8 mouse cellular contexts compared by ENCODE assay signal in the genomic region with DNA sequence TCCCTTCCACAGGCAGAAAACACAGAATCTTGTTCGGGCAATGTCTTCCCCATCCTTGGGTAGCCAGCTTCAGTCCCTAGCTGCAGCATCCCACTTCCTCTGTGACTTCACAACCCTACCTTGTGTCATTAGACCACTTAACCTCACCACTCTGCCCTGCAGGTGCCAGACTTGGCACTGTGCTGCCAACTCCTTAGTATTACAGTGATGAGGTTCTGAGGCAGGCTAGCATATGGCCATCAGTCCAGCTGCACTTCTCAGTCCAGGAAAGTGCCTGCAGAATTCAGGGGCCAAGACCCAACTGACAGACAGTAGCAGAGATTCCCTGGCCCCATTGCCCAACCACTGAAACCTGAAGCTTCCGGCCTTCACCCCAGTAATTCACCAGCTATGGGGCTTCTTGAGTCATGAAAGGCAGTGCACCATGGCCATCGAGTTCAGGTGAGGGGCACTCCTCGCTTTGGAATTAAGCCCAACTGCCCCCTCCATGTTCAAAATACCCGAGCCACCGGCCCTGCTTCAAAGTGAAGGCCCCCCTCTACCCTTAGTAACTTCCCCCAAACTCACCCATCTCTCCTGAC. TPM values are rescaled to one million over a fixed set of nuclear protein-coding genes. Genes with fewer than 3 reads are reported as not detected.
DNase-seq lines count a peak whose midpoint lies in the region; ATAC-seq and TF ChIP-seq lines count a peak whose summit lies in the region.

No protein-coding gene starts in this region.

- H3K4me1 ChIP-seq in forebrain, embryonic 12.5 days, result peaks cover 22% of the 10 kb centered on the region
- peaks cover 21% of the 10 kb centered on the region for H3K4me1 ChIP-seq in limb, embryonic 10.5 days
- peaks cover 11% of the 10 kb centered on the region; the same call in 1 of the 2 replicates for H3K4me1 ChIP-seq in small intestine, adult 2 months (ENCODE audit: control insufficient read depth, insufficient read depth, insufficient read length, low read length)

- H3K27ac ChIP-seq in forebrain, embryonic 12.5 days, result no peak overlapping the region
- H3K27ac ChIP-seq in limb, embryonic 10.5 days, result peak overlapping the region; percentile 83
- 0 out of 2 replicates have a peak overlapping the region, but pooled peaks have one; percentile 15 for H3K27ac ChIP-seq in small intestine, adult 2 months (ENCODE audit: insufficient read depth, low read depth, low read length)

- no peaks in the 10 kb centered on the region for H3K27me3 ChIP-seq in C2C12 (ENCODE audit: control insufficient read depth, insufficient read depth, insufficient read length)
- no peaks in the 10 kb centered on the region for H3K27me3 ChIP-seq in forebrain, embryonic 12.5 days
- H3K27me3 ChIP-seq in limb, embryonic 10.5 days (ENCODE audit: low read depth, poor library complexity, severe bottlenecking), result no peaks in the 10 kb centered on the region
- H3K27me3 ChIP-seq in small intestine, adult 2 months (ENCODE audit: control insufficient read depth, insufficient read depth, low read length), result no peaks in the 10 kb centered on the region

- ATAC-seq in forebrain, embryonic 12.5 days (ENCODE audit: low FRiP score), result 0 out of 2 replicates have a peak, but pooled peaks have one; percentile 12
- ATAC-seq in monocyte, adult 5-6 weeks (replicated peaks; ENCODE audit: insufficient number of reproducible peaks, low FRiP score, low TSS enrichment, poor library complexity, severe bottlenecking), result no peak

- TF ChIP-seq POLR2A in small intestine, adult 2 months (IDR thresholded peaks at IDR 0.05; ENCODE audit: low read depth, low read length), result no peak

- H3ac ChIP-seq in C2C12 (ENCODE audit: control insufficient read depth, insufficient read length, low read depth), result peak overlapping the region; percentile 4

- no peaks in the 10 kb centered on the region for H3K9me3 ChIP-seq in forebrain, embryonic 12.5 days
- H3K9me3 ChIP-seq in limb, embryonic 10.5 days (replicated peaks), result no peaks in the 10 kb centered on the region

- H3K4me3 ChIP-seq in C2C12 (ENCODE audit: insufficient read depth, poor library complexity, severe bottlenecking), result peak overlapping the region; percentile 26
- H3K4me3 ChIP-seq in forebrain, embryonic 12.5 days (replicated peaks), result peak overlapping the region; percentile 53
- H3K4me3 ChIP-seq in limb, embryonic 10.5 days, result peak overlapping the region; percentile 63
- H3K4me3 ChIP-seq in small intestine, adult 2 months (ENCODE audit: low read depth, low read length), result peak overlapping the region; percentile 71

- H3K79me2 ChIP-seq in C2C12 (ENCODE audit: control insufficient read depth, insufficient read depth), result no peaks in the 10 kb centered on the region

- no peaks in the 10 kb centered on the region for H3K36me3 ChIP-seq in C2C12 (ENCODE audit: control insufficient read depth, insufficient read depth)
- H3K36me3 ChIP-seq in forebrain, embryonic 12.5 days (replicated peaks), result peaks cover 28% of the 10 kb centered on the region
- H3K36me3 ChIP-seq in limb, embryonic 10.5 days, result peaks cover 34% of the 10 kb centered on the region
- H3K36me3 ChIP-seq in small intestine, adult 2 months (ENCODE audit: control insufficient read depth, insufficient read depth, low read length), result peaks cover 1% of the 10 kb centered on the region; the same call in 1 of the 2 replicates

- TF ChIP-seq CTCF in C2C12 (IDR thresholded peaks at IDR 0.05; ENCODE audit: control insufficient read depth, insufficient read depth, insufficient read length), result no peak
- no peak for TF ChIP-seq CTCF in small intestine, adult 2 months (IDR thresholded peaks at IDR 0.05; ENCODE audit: extremely low read depth, insufficient read length, insufficient replicate concordance, low read depth, low read length)

- 14% methylated on average over 6 of the region's 6 CpGs for WGBS in forebrain, embryonic 12.5 days
- WGBS in limb, embryonic 10.5 days, result 12% methylated on average over 6 of the region's 6 CpGs
- WGBS in small intestine, adult 2 months, result 6% methylated on average over 6 of the region's 6 CpGs

- H3K79me3 ChIP-seq in C2C12 (ENCODE audit: low read depth), result no peaks in the 10 kb centered on the region

- peak overlapping the region; percentile 83 for H3K4me2 ChIP-seq in forebrain, embryonic 12.5 days

- peak overlapping the region; percentile 57 for H3K9ac ChIP-seq in forebrain, embryonic 12.5 days

- peak; percentile 20 for DNase-seq in adrenal gland, adult 2 months
- no peak for DNase-seq in adrenal gland, adult 8-10 months
- DNase-seq in limb, embryonic 10.5 days (ENCODE audit: low spot score), result no peak
- no peak for DNase-seq in layer of hippocampus, adult 9-11 months

TF ChIP-seq in C2C12, 6 proteins besides CTCF, POLR2A, EP300 and RAD21:
- no peak for TF ChIP-seq CEBPB (IDR thresholded peaks at IDR 0.05; ENCODE audit: low read depth)
- TF ChIP-seq MYOG (IDR thresholded peaks at IDR 0.05; ENCODE audit: control insufficient read depth, extremely low read depth, insufficient read length), result no peak
- no peak for TF ChIP-seq MYOD1 (IDR thresholded peaks at IDR 0.05; ENCODE audit: control insufficient read depth, insufficient read length, low read depth)
- no peak for TF ChIP-seq USF1 (IDR thresholded peaks at IDR 0.05; ENCODE audit: low read depth)
- TF ChIP-seq FOSL1 (IDR thresholded peaks at IDR 0.05; ENCODE audit: insufficient read depth, low read length, poor library complexity, severe bottlenecking), result no peak
- TF ChIP-seq MAX (IDR thresholded peaks at IDR 0.05), result no peak

RNA-seq across cellular contexts. Expression of a gene that starts 0.6 kb away (rescaled TPM):
- 1 to 10 TPM; 5.1 to 7.0 TPM for total RNA-seq in adrenal gland, adult 2 months (2021)
- 3.3 and 3.7 TPM in 2 replicates for polyA plus RNA-seq in adrenal gland, adult 2 months (2012; rRNA removed)
- 1 to 10 TPM; 4.8 to 6.5 (median 5.4) TPM for total RNA-seq in adrenal gland, adult 8-10 months (2022)
- polyA plus RNA-seq in C2C12 (2012; fragmentation: generic; extraction: Trizol), result 4.1 TPM
- polyA plus RNA-seq in forebrain, embryonic 12.5 days (2016; fragmentation: Nextera tagmentation; extraction: Ambion mirVana), result 19.2 and 19.4 TPM in 2 replicates
- 15.9 and 18.0 TPM in 2 replicates for polyA plus RNA-seq in limb, embryonic 10.5 days (2016; fragmentation: Nextera tagmentation; extraction: Ambion mirVana)
- 2.4 and 6.6 TPM in 2 replicates for polyA plus RNA-seq in small intestine, adult 2 months (2012; rRNA removed)
- total RNA-seq in monocyte, adult 5-6 weeks (2017), result 10.8 to 22.5 TPM (median 14.0 TPM) in 3 replicates

RNA-seq across cellular contexts. Expression of a gene that starts 8.9 kb away (rescaled TPM):
- total RNA-seq in adrenal gland, adult 2 months (2021), result 1 to 10 TPM; 1.4 to 2.6 TPM
- 0.46 and 0.89 TPM in 2 replicates for polyA plus RNA-seq in adrenal gland, adult 2 months (2012; rRNA removed)
- total RNA-seq in adrenal gland, adult 8-10 months (2022), result 1 to 10 TPM; 1.6 to 2.4 (median 1.7) TPM
- polyA plus RNA-seq in C2C12 (2012; fragmentation: generic; extraction: Trizol), result 34.6 TPM
- 105 and 111 TPM in 2 replicates for polyA plus RNA-seq in forebrain, embryonic 12.5 days (2016; fragmentation: Nextera tagmentation; extraction: Ambion mirVana)
- 110 and 125 TPM in 2 replicates for polyA plus RNA-seq in limb, embryonic 10.5 days (2016; fragmentation: Nextera tagmentation; extraction: Ambion mirVana)
- 0.86 and 2.2 TPM in 2 replicates for polyA plus RNA-seq in small intestine, adult 2 months (2012; rRNA removed)
- 3.0 to 8.1 TPM (median 4.6 TPM) in 3 replicates for total RNA-seq in monocyte, adult 5-6 weeks (2017)

Comparison
In these comparisons a context has a peak if more than half of its experiments do, and no peak if none do; other contexts are left out.
1. RNA of a gene that starts 8.9 kb away (polyA plus RNA-seq): 110 to 125 TPM in limb, embryonic 10.5 days, 105 to 111 TPM in forebrain, embryonic 12.5 days and 34.6 TPM in C2C12 (single experiment); 0.86 to 2.2 TPM in small intestine, adult 2 months and 0.46 to 0.89 TPM in adrenal gland, adult 2 months; every median in the first group is over 10 times any median in the second.
2. Peak in every context shown above with its lines, with median percentiles within 50 percentile points of each other: H3K4me3 ChIP-seq.